Mouse (Mus musculus) neural tube, embryonic 14.5 days (tissue): ENCODE data around the gene Hnrnpc. TPM values are rescaled to one million over a fixed set of nuclear protein-coding genes. Genes with fewer than 3 reads are reported as not detected.

Source experiments
- ATAC-seq: fragments of 200-750 bp; cut with Nextera tagmentation; 2 replicates; pipeline ENCODE4 v1.8.0; 2017; ENCODE audit warnings: low read depth, mild to moderate bottlenecking, moderate TSS enrichment, moderate library complexity
- H3K27ac ChIP-seq: fragments of 300-500 bp; sonication (generic); 2 replicates; pipeline ENCODE4 v1.5.1; 2014; ENCODE audit warnings: low read depth, mild to moderate bottlenecking, control low read depth, low read length, moderate library complexity, mixed read lengths
- H3K27me3 ChIP-seq: fragments of 300-500 bp; sonication (generic); 2 replicates; pipeline ENCODE4 v1.6.1; 2014; ENCODE audit warnings: low read length; ENCODE audit not compliant: control insufficient read depth, insufficient read depth
- H3K36me3 ChIP-seq: fragments of 300-500 bp; sonication (generic); 2 replicates; pipeline ENCODE4 v1.6.1; 2014; ENCODE audit warnings: low read length, mixed read lengths; ENCODE audit not compliant: control insufficient read depth, insufficient read depth
- H3K4me1 ChIP-seq: fragments of 300-500 bp; sonication (generic); 2 replicates; pipeline ENCODE4 v1.6.1; 2014; ENCODE audit warnings: low read length; ENCODE audit not compliant: control insufficient read depth, insufficient read depth
- H3K4me2 ChIP-seq: fragments of 300-500 bp; sonication (generic); 2 replicates; pipeline ENCODE4 v1.6.1; 2014; ENCODE audit warnings: mild to moderate bottlenecking, low read depth, low read length, control low read depth
- H3K4me3 ChIP-seq: fragments of 300-500 bp; sonication (generic); 2 replicates; pipeline ENCODE4 v1.5.1; 2014; ENCODE audit warnings: low read depth, low read length, control low read depth, mixed read lengths
- H3K9ac ChIP-seq: fragments of 300-500 bp; sonication (generic); replicated peaks from 2 replicates; pipeline ENCODE4 v1.6.1; 2014; ENCODE audit warnings: low read depth, mild to moderate bottlenecking, control low read depth, low read length, mixed read lengths
- H3K9me3 ChIP-seq: fragments of 300-500 bp; sonication (generic); 2 replicates; pipeline ENCODE4 v1.6.1; 2016; ENCODE audit warnings: low read length; ENCODE audit not compliant: control insufficient read depth
- WGBS: fragments of 180-500 bp; shearing (Covaris S2); extraction: QIAGEN DNeasy Blood & Tissue Kit; methylation state at CpG from one replicate; pipeline ENCODE4 v1.1.7; 2014; 5-methylcytosine and 5-hydroxymethylcytosine counted together
- polyA plus RNA-seq: library from polyadenylated mRNA; unstranded; fragments of >200 nt; fragmentation: Nextera tagmentation; extraction: Ambion mirVana; gene quantifications from 2 replicates; pipeline ENCODE4 v1.2.1, GENCODE M21; 2014

Hnrnpc gene
- polyA plus RNA-seq, 1 experiment from 2014 or later = 432 TPM

DNA sequence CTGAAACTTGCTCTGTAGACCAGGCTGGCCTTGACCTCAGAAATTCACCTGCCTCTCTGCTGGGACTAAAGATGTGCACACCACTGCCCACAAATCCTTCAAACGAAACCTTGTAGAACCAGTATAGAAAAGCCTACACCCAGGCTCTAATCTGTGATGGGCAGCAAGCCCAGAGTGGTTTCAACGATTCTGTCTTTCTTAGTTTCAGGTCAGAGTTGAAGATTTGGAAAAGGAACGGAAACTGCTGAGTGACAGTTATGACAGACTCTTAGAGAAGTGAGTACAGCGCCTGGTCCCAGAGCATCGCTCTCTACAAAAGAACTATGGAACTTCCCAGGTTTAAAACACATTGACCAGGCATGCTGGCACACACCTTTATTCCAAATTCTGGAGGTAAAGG, 29.8 kb upstream of the Hnrnpc start:
- no peaks in the 10 kb centered on the region for H3K36me3 ChIP-seq
- no peak overlapping the region for H3K9ac ChIP-seq
- 85% methylated on average over 5 of the region's 5 CpGs for WGBS
- H3K4me1 ChIP-seq = no peaks in the 10 kb centered on the region
- no peak overlapping the region for H3K4me2 ChIP-seq
- H3K9me3 ChIP-seq = no peaks in the 10 kb centered on the region
- ATAC-seq = no peak
- H3K4me3 ChIP-seq = no peak overlapping the region
- H3K27me3 ChIP-seq = no peaks in the 10 kb centered on the region
- no peak overlapping the region for H3K27ac ChIP-seq

DNA sequence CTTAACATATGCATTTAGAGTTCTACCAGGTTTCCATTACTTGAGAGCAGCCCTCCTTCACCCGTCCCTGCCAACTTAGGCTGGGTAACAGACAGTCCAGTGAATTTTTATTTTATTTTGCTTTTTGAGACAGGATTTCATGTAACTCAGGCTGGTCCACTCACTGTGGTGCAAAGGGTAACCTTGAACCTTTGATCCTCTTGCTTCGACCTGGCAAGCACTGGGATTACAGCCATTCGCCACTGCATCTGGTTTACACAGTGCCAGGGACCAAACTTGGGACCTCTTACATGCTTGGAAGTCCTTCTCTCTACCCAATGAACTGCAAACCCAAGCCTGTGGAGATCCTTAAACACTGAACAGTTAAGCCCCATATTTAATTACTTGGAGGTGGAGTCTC, 20.8 kb upstream of the Hnrnpc start:
- Histone ChIP-seq H3K9me3 (no peaks in the 10 kb centered on the region), H3K4me3 (no peak overlapping the region), H3K36me3 (no peaks in the 10 kb centered on the region), H3K27ac (no peak overlapping the region), H3K27me3 (no peaks in the 10 kb centered on the region), H3K9ac (no peak overlapping the region), H3K4me2 (no peak overlapping the region), H3K4me1 (0 out of 2 replicates have a peak, but pooled peaks cover 3% of the 10 kb centered on the region)
- 91% methylated on average over 3 of the region's 3 CpGs for WGBS
- ATAC-seq = no peak

DNA sequence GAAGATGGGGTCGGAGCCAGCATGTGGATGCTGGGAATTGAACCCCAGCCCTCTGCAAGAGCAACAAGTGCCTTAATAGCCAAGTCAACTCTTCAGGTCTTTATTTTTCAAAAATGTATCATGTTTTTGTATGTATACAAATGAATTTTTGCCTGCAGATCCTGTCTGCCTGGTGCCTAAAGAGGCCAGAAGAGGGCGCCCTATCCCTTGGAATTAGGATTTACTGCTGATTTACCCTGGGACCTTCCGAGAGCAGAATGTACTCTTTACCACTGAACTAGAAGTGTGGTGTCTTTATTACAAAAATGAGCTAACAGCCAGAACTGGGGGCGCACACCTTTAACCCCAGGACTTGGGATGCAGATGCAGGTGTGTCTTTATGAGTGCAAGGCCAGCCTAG, 20.1 kb upstream of the Hnrnpc start:
- Histone ChIP-seq H3K27me3 (no peaks in the 10 kb centered on the region), H3K4me3 (no peak overlapping the region), H3K4me2 (no peak overlapping the region), H3K4me1 (0 out of 2 replicates have a peak, but pooled peaks cover 3% of the 10 kb centered on the region), H3K27ac (no peak overlapping the region), H3K9ac (no peak overlapping the region), H3K9me3 (no peaks in the 10 kb centered on the region), H3K36me3 (no peaks in the 10 kb centered on the region)
- WGBS = 21% methylated on average over 4 of the region's 4 CpGs
- ATAC-seq = 0 out of 2 replicates have a peak, but pooled peaks have one; percentile 19

DNA sequence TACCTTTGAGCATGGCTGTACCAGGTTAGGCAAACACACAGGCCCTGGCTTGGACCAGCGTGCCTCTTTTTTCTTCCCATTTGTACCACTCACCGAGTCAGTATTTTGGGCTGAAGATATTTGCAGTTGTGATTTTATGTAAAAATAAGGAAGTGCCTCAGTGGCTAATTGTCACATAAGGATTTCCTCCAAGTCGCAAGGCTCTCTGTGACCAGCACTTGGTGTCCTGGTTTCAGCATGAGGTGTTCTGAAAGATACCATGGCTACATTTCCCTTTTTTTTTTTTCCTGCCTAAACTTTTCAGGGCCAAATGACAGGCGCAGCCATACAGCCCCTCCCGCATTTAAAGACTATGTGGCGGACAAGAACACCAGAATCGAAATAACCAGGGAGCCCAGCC, 16.3 kb upstream of the Hnrnpc start:
- 63% methylated on average over 7 of the region's 7 CpGs for WGBS
- peak overlapping the region; percentile 74; the same call in 1 of the 2 replicates for H3K9ac ChIP-seq
- 0 out of 2 replicates have a peak, but pooled peaks cover 5% of the 10 kb centered on the region for H3K4me1 ChIP-seq
- peak overlapping the region; percentile 66 for H3K4me2 ChIP-seq
- no peaks in the 10 kb centered on the region for H3K36me3 ChIP-seq
- no peaks in the 10 kb centered on the region for H3K9me3 ChIP-seq
- no peaks in the 10 kb centered on the region for H3K27me3 ChIP-seq
- no peak for ATAC-seq
- no peak overlapping the region for H3K4me3 ChIP-seq
- H3K27ac ChIP-seq = no peak overlapping the region

DNA sequence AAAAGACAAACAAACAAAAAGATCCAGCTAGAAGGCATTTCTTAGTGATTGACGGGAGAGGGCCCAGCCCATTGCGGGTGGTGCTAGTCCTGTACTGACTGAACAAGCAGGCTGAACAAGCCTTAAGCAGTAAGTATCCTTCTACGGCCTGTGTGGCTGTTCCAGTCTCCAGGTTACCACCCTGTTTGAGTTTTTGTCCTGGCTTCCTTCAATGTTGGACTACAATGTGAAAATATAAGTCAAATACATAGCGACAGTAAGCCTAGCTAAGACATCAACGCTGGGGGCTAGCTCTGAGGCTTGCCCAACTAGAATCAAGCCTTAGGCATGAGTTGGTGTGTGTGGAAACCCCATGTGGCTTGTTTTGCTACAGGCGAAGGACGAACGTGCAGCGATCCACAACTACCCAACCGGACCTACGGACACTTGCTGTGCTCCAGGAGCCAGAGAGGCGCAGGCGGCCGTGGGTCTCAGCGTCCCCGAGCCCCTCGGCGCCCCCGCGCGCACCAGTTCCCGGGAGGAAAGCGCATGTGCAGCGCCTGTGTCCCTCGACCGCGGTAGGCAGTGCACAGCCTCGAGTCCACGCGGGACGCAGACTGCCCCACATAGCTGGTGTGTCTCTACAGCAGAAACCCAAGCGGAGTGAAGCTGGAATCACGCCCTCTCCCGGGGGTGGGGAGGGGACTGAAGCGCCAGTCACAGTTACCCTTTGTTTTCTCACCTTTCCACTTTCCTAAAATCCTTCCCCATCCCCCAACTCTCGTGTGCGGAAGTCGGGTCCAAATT, 15.2 kb upstream of the Hnrnpc start:
- ATAC-seq = peak; percentile 90
- no peaks in the 10 kb centered on the region for H3K9me3 ChIP-seq
- no peaks in the 10 kb centered on the region for H3K36me3 ChIP-seq
- peak overlapping the region; percentile 47 for H3K4me3 ChIP-seq
- under 1% methylated on average over 38 of the region's 38 CpGs for WGBS
- H3K27ac ChIP-seq = peak overlapping the region; percentile 69
- H3K4me2 ChIP-seq = peak overlapping the region; percentile 66
- 0 out of 2 replicates have a peak, but pooled peaks cover 5% of the 10 kb centered on the region for H3K4me1 ChIP-seq
- no peaks in the 10 kb centered on the region for H3K27me3 ChIP-seq
- peak overlapping the region; percentile 74 for H3K9ac ChIP-seq

DNA sequence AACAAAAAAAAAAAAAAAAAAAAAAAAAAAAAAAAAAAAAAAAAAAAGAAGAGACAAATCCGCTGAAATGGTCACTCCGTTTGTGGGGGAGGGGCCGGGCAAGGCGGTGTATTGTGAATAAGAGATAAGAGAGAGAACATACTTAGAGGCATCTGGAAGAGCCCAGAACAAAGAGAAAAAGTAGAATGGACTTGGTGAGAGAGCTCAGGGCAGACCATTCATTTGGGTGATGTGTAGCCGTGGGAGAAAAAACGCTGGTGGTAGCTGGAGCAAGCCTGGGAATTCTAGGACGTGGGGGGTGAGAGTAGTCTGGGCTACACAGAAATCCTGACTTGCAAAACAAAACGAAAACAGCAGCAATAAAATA, 14.6 kb upstream of the Hnrnpc start:
- H3K9ac ChIP-seq = peak overlapping the region; percentile 74; the same call in 1 of the 2 replicates
- peak overlapping the region; percentile 66 for H3K4me2 ChIP-seq
- H3K36me3 ChIP-seq = no peaks in the 10 kb centered on the region
- WGBS = 23% methylated on average over 8 of the region's 8 CpGs
- H3K4me3 ChIP-seq = peak overlapping the region; percentile 47
- H3K9me3 ChIP-seq = no peaks in the 10 kb centered on the region
- H3K27ac ChIP-seq = peak overlapping the region; percentile 69
- 0 out of 2 replicates have a peak, but pooled peaks cover 5% of the 10 kb centered on the region for H3K4me1 ChIP-seq
- no peaks in the 10 kb centered on the region for H3K27me3 ChIP-seq
- peak; percentile 12; the same call in 1 of the 2 replicates for ATAC-seq

DNA sequence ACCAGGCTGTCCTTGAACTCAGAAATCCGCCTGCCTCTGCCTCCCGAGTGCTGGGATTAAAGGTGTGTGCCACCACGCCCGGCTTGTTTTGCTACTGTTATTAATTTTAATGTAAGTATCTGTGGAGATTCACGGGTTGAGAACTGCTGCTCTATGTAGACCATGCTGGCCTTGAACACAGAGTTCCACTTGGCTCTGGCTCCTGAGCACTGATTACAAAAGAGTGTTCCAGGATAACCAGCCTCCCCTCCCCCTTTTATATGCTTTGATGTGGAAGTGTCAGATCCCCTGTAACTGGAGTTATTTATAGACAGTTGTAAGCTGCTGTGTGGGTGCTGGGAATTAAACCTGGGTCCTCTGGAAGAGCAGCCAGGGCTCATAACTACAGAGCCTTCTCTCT, 13.4 kb upstream of the Hnrnpc start:
- Histone ChIP-seq H3K4me2 (no peak overlapping the region), H3K4me1 (0 out of 2 replicates have a peak, but pooled peaks cover 5% of the 10 kb centered on the region), H3K9ac (no peak overlapping the region), H3K27me3 (no peaks in the 10 kb centered on the region), H3K9me3 (no peaks in the 10 kb centered on the region), H3K4me3 (no peak overlapping the region), H3K27ac (no peak overlapping the region), H3K36me3 (no peaks in the 10 kb centered on the region)
- 95% methylated on average over 5 of the region's 5 CpGs for WGBS
- no peak for ATAC-seq

DNA sequence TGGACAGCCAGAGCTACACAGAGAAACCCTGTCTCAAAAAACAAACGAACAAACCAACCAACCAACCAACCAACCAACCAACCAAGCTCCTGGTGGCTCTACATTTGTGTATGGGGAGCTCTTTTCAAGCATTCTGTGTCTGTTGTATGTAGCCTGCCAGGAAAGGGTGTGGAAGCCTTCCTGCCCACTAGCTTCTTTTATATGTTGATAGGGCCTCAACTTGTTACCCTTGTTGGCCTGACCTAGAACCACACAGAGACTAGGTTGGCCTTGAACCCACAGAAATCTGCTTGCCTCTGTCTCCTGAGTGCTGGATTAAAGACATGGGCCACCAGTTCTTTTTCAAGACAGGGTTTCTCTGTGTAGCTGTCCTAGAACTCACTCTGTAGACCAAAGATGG, 10.3 kb upstream of the Hnrnpc start:
- H3K27ac ChIP-seq = no peak overlapping the region

DNA sequence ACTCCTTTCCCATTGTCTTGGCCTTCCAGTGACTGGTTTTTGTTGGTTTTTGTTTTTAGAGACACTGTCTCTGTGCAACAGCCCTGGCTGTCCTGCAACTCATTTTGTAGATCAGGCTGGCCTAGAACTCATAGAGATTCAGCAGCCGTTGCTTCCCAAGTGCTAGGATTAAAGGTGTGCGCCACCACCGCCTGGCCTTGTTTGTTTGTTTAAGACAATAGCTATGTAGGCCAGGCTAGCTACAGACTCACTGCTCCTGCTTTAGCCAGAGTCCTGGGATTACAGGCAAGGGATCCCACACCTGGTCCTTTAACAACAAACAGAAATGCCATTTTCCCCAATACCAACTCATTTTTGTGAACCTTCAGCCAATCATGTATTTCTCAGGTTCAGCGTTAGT, 6.5 kb upstream of the Hnrnpc start, which contains the start of gene Rpgrip1:
Rpgrip1 (plus strand) TSS at position 359 of the 400 bp plus-strand sequence.
- no peaks in the 10 kb centered on the region for H3K9me3 ChIP-seq
- no peaks in the 10 kb centered on the region for H3K36me3 ChIP-seq
- H3K4me1 ChIP-seq = no peaks in the 10 kb centered on the region
- no peak within 1 kb of the TSS for H3K27ac ChIP-seq
- H3K4me2 ChIP-seq = no peak within 1 kb of the TSS
- no peak within 1 kb of the TSS for H3K4me3 ChIP-seq
- no peak for ATAC-seq
- WGBS = 90% methylated on average over 4 of the region's 4 CpGs
- no peaks in the 10 kb centered on the region for H3K27me3 ChIP-seq
- H3K9ac ChIP-seq = no peak within 1 kb of the TSS

More for the DNA sequence above, 10.3 kb upstream of the Hnrnpc start:
- Histone ChIP-seq H3K4me2 (no peak overlapping the region), H3K4me3 (no peak overlapping the region), H3K4me1 (0 out of 2 replicates have a peak, but pooled peaks cover 2% of the 10 kb centered on the region), H3K36me3 (no peaks in the 10 kb centered on the region), H3K27me3 (no peaks in the 10 kb centered on the region), H3K9ac (no peak overlapping the region), H3K9me3 (no peaks in the 10 kb centered on the region)
- ATAC-seq = no peak
- WGBS = 80% methylated on average over 1 of the region's 1 CpGs
